Mouse (Mus musculus): ENCODE measurements around the gene Acp7.
A peak's percentile ranks its signal among the peaks of the same experiment; 100 is the strongest.

Acp7 gene

GRCm38 (mm10) chr7:28577826-28578542, 53.1 kb downstream of the Acp7 start:
- no peak for DNase-seq (ENCODE audit: low read depth in 1 of 2, low spot score in 2 of 2)

- no peak for DNase-seq (ENCODE audit: low read depth in 1 of 2, low spot score in 2 of 2)
These were observed 54.7 kb downstream of the Acp7 start for GRCm38 (mm10) chr7:28576271-28576914.

- DNase-seq (ENCODE audit: low read depth in 1 of 2, low spot score in 2 of 2): no peak
These were observed 55.5 kb downstream of the Acp7 start for GRCm38 (mm10) chr7:28575597-28575996.

- DNase-seq (ENCODE audit: low read depth in 1 of 2, low spot score in 2 of 2): no peak
These were observed 57.9 kb downstream of the Acp7 start for GRCm38 (mm10) chr7:28573236-28573635.

GRCm38 (mm10) chr7:28572689-28573088, 58.4 kb downstream of the Acp7 start:
- no peak for DNase-seq (ENCODE audit: low read depth in 1 of 2, low spot score in 2 of 2)

- no peak for DNase-seq (ENCODE audit: low read depth in 1 of 2, low spot score in 2 of 2)
These were observed 60.0 kb downstream of the Acp7 start for GRCm38 (mm10) chr7:28570982-28571682.

- no peak for DNase-seq (ENCODE audit: low read depth in 1 of 2, low spot score in 2 of 2)
These were observed 60.7 kb downstream of the Acp7 start for GRCm38 (mm10) chr7:28570291-28570981.

GRCm38 (mm10) chr7:28568253-28568652, 62.9 kb downstream of the Acp7 start:
- DNase-seq (ENCODE audit: low read depth in 1 of 2, low spot score in 2 of 2): peak; percentile 45 to 48

- DNase-seq (ENCODE audit: low read depth in 1 of 2, low spot score in 2 of 2): no peak
These were observed 63.6 kb downstream of the Acp7 start for GRCm38 (mm10) chr7:28567539-28567938.

- no peak for DNase-seq (ENCODE audit: low read depth in 1 of 2, low spot score in 2 of 2)
These were observed 65.7 kb downstream of the Acp7 start for GRCm38 (mm10) chr7:28565407-28565806.

GRCm38 (mm10) chr7:28562951-28563350, 68.2 kb downstream of the Acp7 start:
- no peak for DNase-seq (ENCODE audit: low read depth in 1 of 2, low spot score in 2 of 2)

- no peak for DNase-seq (ENCODE audit: low read depth in 1 of 2, low spot score in 2 of 2)
These were observed 68.8 kb downstream of the Acp7 start for GRCm38 (mm10) chr7:28562371-28562770.

GRCm38 (mm10) chr7:28561967-28562366, 69.2 kb downstream of the Acp7 start:
- DNase-seq (ENCODE audit: low read depth in 1 of 2, low spot score in 2 of 2): no peak

GRCm38 (mm10) chr7:28560856-28561255, 70.3 kb downstream of the Acp7 start:
- DNase-seq (ENCODE audit: low read depth in 1 of 2, low spot score in 2 of 2): no peak

GRCm38 (mm10) chr7:28558486-28558885, 72.6 kb downstream of the Acp7 start:
- DNase-seq (ENCODE audit: low read depth in 1 of 2, low spot score in 2 of 2): no peak

- no peak for DNase-seq (ENCODE audit: low read depth in 1 of 2, low spot score in 2 of 2)
These were observed 73.4 kb downstream of the Acp7 start for GRCm38 (mm10) chr7:28557708-28558107.
